Mouse (Mus musculus) thymus, adult 2 months (tissue): ENCODE data around the gene 1110008L16Rik.

Experiments
- CTCF ChIP-seq: fragments of 200-500 bp; IDR thresholded peaks from 2 replicates; pipeline ENCODE4 v1.5.1; 2012; ENCODE audit warnings: mild to moderate bottlenecking, control low read depth, low read length, moderate library complexity, borderline replicate concordance; ENCODE audit not compliant: control insufficient read depth, poor library complexity, insufficient read depth; ENCODE audit errors: extremely low read depth
- POLR2A ChIP-seq: fragments of 200-500 bp; IDR thresholded peaks from 2 replicates; pipeline ENCODE4 v1.6.1; 2012; ENCODE audit warnings: mild to moderate bottlenecking, low read length, control low read depth, moderate library complexity; ENCODE audit not compliant: control insufficient read depth, poor library complexity, insufficient read depth; ENCODE audit errors: extremely low read depth

DNA sequence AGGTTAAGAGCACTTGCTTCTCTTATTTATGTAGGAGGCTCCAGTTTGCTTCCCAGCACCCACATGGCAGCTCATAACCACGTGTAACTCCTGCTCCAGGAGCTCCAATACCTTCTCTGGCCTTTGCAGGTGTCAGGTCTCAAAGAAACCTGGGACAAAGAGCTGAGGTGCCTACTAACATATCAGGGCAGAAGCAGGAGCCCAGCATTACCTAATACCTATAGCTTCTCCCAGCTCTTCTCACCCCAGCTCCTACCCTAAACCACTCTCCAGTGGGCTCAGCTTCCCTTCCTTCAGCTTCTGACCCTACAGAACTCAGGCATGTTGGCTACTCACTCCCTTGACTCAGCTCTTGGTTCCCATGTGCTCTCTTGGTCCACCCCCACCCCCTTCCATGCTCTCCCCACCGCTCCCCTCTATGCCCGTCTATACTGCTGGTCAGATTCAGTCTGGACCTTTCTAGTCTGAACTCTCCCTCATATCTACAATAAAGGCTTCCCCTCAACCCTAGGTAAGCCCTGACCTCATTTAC lies 1.5 kb downstream of the 1110008L16Rik start:
- TF ChIP-seq POLR2A: no peak
- TF ChIP-seq CTCF: no peak
